In genomic region chr1:133181072-133182015, GRCm38 (mm10) we compare ENCODE assay signal across 8 mouse cellular contexts. TPM values are rescaled to one million over a fixed set of nuclear protein-coding genes. Genes with fewer than 3 reads are reported as not detected.
DNase-seq lines count a peak whose midpoint lies in the region; ATAC-seq and TF ChIP-seq lines count a peak whose summit lies in the region.

No protein-coding gene starts in this region.

- peak; percentile 76 for DNase-seq in NIH3T3 (ENCODE audit: low read depth)
- peak; percentile 82 for DNase-seq in cerebellum, adult 9-10 months
- peak; percentile 83 to 87 for DNase-seq in frontal cortex, postnatal 10 days (ENCODE audit: low spot score in 2 of 2)
- DNase-seq in hindbrain, embryonic 11.5 days (ENCODE audit: low spot score): peak; percentile 90
- DNase-seq in layer of hippocampus, postnatal 14 days (ENCODE audit: low spot score in 2 of 2): peak; percentile 83 to 93
- DNase-seq in lung, postnatal 0 days (ENCODE audit: low spot score): peak; percentile 78
- DNase-seq in retina, postnatal 7 days (ENCODE audit: low read depth, low spot score): peak; percentile 92
- DNase-seq in yolk sac, embryonic 10.5 days (ENCODE audit: low spot score): peak; percentile 56

- no peaks in the 10 kb centered on the region for H3K27me3 ChIP-seq in hindbrain, embryonic 11.5 days (ENCODE audit: control insufficient read depth, insufficient read depth, low read length)
- peaks cover 20% of the 10 kb centered on the region for H3K27me3 ChIP-seq in lung, postnatal 0 days (replicated peaks; ENCODE audit: insufficient read depth, low read length)

- TF ChIP-seq CTCF in lung, postnatal 0 days (IDR thresholded peaks at IDR 0.05): peak; percentile 92

- no peaks in the 10 kb centered on the region for H3K36me3 ChIP-seq in hindbrain, embryonic 11.5 days (ENCODE audit: control insufficient read depth, insufficient read depth, low read length)
- H3K36me3 ChIP-seq in lung, postnatal 0 days (ENCODE audit: insufficient read depth, low read length): no peaks in the 10 kb centered on the region

- WGBS in hindbrain, embryonic 11.5 days: under 1% methylated on average over 31 of the region's 31 CpGs
- under 1% methylated on average over 31 of the region's 31 CpGs for WGBS in lung, postnatal 0 days

- ATAC-seq in hindbrain, embryonic 11.5 days (ENCODE audit: low FRiP score): peak; percentile 83
- ATAC-seq in lung, postnatal 0 days: peak; percentile 59

- no peaks in the 10 kb centered on the region for H3K9me3 ChIP-seq in hindbrain, embryonic 11.5 days (ENCODE audit: control insufficient read depth, low read length)
- no peaks in the 10 kb centered on the region for H3K9me3 ChIP-seq in lung, postnatal 0 days (ENCODE audit: low read length)

- peak overlapping the region; percentile 93 for H3K27ac ChIP-seq in hindbrain, embryonic 11.5 days (ENCODE audit: low read depth, low read length)
- H3K27ac ChIP-seq in lung, postnatal 0 days (ENCODE audit: low read length): no peak overlapping the region

- H3K4me1 ChIP-seq in hindbrain, embryonic 11.5 days (replicated peaks; ENCODE audit: control insufficient read depth, insufficient read depth, low read length): peaks cover 5% of the 10 kb centered on the region; the same call in 1 of the 2 replicates
- H3K4me1 ChIP-seq in lung, postnatal 0 days (ENCODE audit: insufficient read depth, low read depth, low read length): no peaks in the 10 kb centered on the region

- H3K4me2 ChIP-seq in hindbrain, embryonic 11.5 days (replicated peaks; ENCODE audit: low read depth, low read length): peak overlapping the region; percentile 66
- H3K4me2 ChIP-seq in lung, postnatal 0 days (replicated peaks; ENCODE audit: low read depth, low read length): peak overlapping the region; percentile 43

- H3K4me3 ChIP-seq in hindbrain, embryonic 11.5 days (ENCODE audit: low read depth, low read length): peak overlapping the region; percentile 51
- 0 out of 2 replicates have a peak overlapping the region, but pooled peaks have one; percentile 14 for H3K4me3 ChIP-seq in lung, postnatal 0 days (ENCODE audit: low read depth, low read length)

- H3K9ac ChIP-seq in hindbrain, embryonic 11.5 days (ENCODE audit: low read depth, low read length): peak overlapping the region; percentile 61
- no peak overlapping the region for H3K9ac ChIP-seq in lung, postnatal 0 days (replicated peaks; ENCODE audit: low read depth)

- no peak for TF ChIP-seq EP300 in lung, postnatal 0 days (IDR thresholded peaks at IDR 0.05)

RNA-seq across cellular contexts. Expression of gene Plekha6, which starts 17.3 kb away (rescaled TPM):
- 14.6 and 22.1 TPM in 2 replicates for polyA plus RNA-seq in hindbrain, embryonic 11.5 days (2014; fragmentation: Nextera tagmentation; extraction: Ambion mirVana)
- 10 to 100 TPM; 48.6 to 51.9 TPM for total RNA-seq in layer of hippocampus, postnatal 14 days (2021)
- 3.2 and 5.0 TPM in 2 replicates for polyA plus RNA-seq in lung, postnatal 0 days (2015; fragmentation: Nextera tagmentation; extraction: Ambion mirVana)

RNA-seq across cellular contexts. Expression of gene Ppp1r15b, which starts 50.4 kb away (rescaled TPM):
- polyA plus RNA-seq in hindbrain, embryonic 11.5 days (2014; fragmentation: Nextera tagmentation; extraction: Ambion mirVana): 37.8 and 48.7 TPM in 2 replicates
- total RNA-seq in layer of hippocampus, postnatal 14 days (2021): 10 to 100 TPM; 45.3 to 45.9 TPM
- 19.5 and 20.0 TPM in 2 replicates for polyA plus RNA-seq in lung, postnatal 0 days (2015; fragmentation: Nextera tagmentation; extraction: Ambion mirVana)
